Mouse (Mus musculus) left cerebral cortex, postnatal 10 days (tissue): ENCODE measurements around the gene Map7d1. TPM values are rescaled to one million over a fixed set of nuclear protein-coding genes. Genes with fewer than 3 reads are reported as not detected.
A peak's percentile ranks its signal among the peaks of the same experiment; 100 is the strongest.

ENCODE experiments used
- DNase-seq, 2 experiments: peaks; one replicate each; pipeline ENCODE4 v3.0.0; 2021 to 2022; ENCODE audit warnings: low spot score in 2 of 2, mixed read lengths in 1 of 2; ENCODE audit errors: extremely low spot score in 1 of 2
- intact Hi-C: fragments of 180-260 bp; cut with DNase I; formaldehyde crosslinking; loops from one replicate; pipeline ENCODE4 v1.15.1; 2025
- total RNA-seq, 2 experiments: library from RNA; stranded (reverse); gene quantifications; 2 replicates each; pipeline ENCODE4 v1.2.3; 2021

Gene Map7d1
- 100 to 1,000 TPM; 218 to 226 TPM for total RNA-seq

DNA sequence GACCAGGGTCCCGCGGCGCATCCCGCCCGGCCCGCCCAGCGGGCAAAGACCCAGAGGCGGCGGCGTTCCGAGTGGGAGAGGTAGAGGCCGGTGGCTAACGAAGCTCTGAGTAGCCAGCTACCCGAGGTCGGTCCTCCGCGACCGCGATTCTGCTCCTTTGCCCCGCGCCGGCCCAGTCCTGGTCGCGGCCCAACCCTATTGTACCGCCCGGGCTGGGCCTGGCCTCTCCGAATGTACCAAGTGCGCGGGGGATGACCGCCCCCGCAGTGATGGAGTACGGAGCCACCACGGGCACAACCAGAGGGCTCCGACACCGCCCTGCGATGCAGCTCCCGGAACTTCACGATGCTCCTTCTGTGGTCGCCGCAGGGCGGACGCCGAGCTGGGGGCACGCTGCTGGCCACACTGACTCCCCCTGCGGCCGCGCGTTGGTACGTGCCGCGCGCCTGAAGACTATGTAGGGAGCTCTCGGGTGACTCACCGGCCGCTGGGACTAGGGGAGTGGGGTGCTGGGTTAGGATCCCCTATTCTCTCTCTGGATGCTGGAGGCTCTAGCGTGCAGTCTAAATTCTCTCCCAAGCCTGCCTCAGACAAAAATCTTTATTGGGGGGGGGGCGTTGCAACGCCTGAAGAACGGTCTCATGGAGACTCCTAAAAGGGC, at the start of gene Map7d1:
TSS of gene Map7d1 (minus strand) at position 213 of the 661 bp plus-strand sequence.
- peak; percentile 79 to 91 for DNase-seq

DNA sequence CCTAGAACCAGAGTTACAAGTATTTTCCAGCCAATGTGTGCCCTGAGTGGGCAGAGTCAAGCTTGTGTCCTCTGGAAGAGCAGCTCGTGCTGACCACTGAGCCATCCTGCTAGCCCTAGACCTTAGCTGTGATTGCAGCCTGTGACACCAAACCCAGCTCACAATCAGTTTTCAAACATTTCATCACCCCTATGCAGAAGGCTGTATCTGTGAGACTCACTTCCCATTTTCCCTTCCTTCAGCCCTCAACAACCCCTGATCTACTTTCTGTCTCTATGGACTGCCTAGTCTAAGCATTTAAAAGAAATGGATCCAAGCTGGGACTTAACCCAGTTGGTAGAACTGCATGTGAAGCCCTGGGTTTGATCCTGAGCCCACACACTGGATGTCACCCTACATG, 49.3 kb upstream of the Map7d1 start:
- intact Hi-C loops = no loop called here
- DNase-seq = no peak

More for the DNA sequence above, at the start of gene Map7d1:
- intact Hi-C loops = no loop called here

DNA sequence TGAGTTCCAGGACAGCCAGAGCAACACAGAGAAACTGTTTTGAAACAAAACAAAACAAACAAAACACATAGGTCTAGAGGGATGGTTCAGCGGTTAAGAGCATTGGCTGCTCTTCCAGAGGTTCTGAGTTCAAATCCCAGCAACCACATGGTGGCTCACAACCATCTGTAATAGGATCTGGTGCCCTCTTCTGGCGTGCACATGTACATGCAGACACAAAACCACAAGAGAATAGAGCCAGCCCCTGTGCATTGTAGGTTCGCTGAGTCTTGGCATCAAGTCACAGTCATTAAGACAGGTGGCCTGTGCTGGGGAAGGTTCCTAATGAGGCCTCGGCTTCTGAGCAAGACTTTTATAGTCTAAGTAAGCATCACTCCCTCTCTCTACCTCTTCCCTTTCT, 47.7 kb upstream of the Map7d1 start:
- intact Hi-C loops = no loop called here

DNA sequence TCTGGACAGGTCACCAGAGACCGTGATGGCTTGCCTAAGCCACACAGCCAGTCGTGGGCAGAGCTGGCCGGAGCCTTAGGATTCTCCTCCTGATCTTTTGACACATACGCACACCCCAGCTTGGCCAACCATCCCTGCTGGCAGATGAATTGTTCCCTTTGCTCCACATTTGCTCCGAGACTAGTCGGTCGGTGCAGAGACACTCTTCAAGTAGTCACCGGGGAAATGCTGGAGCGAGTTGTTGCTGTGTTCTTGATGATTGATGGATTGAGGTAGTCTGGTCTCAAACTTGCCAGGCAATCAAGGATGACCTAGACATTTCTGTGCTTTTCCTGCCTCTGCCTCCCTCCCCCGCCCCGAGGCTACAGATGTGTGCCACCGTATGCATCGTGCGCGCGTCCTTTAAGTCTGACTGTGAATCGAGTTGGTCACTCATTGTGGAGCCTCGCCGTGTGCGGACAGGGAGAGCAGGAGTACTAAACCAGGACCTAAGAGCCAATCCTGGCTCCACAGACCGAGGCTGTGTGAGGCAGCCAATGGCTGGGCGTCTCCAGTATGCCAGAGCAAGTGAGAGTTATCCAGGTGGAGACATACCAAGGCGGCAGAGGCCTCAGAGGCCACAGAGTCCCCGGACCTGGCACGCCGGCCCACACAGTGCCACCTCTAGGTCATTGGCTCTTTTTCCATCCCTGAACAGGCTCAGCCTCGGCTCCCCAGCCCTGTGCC, 45.6 kb upstream of the Map7d1 start:
- no peak for DNase-seq
- intact Hi-C loops = no loop called here

More for the DNA sequence above, 47.7 kb upstream of the Map7d1 start:
- DNase-seq = no peak

DNA sequence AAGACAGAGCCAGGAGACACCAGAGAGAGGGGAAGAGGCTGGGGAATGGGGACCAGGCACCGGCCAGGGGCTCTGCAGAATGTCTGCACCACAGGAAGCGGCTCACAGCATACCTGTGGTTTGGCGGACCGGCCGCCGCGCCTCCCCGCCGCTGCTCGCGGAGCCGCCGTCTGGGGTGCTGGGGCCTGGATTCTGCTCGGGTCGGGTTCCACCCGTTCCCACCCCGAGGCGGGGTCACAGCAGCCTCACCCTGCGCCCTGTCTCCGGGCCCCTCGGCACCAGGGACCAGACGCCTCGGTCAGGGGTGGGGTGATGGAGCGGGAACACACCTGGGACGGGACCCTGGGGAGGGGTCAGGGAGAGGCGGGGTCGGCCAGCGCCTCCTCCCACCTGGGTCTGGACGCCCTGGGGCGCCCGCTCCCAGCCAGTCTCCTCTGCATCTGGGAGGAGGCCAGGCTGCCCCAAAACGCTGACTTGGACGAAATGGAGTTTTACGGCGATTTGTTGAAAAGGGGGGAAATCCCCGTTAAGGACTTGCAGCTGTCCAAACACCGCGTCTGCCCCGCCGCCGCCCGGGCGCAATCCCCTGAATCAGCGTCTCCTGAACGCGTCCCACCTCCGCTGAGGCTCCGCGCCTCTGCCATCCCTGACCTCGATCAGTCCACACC, 44.9 kb upstream of the Map7d1 start:
- intact Hi-C loops = no loop called here
- DNase-seq = no peak

DNA sequence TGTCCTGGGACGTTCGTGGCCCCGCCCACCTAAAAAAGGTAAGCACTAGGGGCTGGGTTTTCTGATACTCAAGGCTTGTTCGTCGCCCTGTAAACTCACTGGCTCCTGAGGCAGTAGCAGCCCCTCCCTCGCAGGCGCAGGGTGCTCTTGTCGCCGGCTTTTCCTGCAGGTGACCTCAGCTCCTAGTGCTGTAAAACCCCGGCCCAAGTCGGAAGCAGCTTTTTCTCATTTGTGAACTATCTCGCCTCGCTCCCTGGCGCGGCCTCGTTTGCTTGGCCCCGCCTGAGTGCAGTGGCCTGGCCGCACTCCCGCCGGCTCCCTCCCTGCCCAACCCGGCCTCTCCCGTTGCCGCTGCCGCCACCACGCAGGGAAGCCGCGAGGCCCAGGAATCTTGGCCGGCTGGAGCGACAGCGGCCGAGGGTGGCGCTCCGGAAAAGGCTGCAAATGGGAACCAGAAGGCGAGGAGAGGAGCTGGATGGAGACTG, 40.5 kb upstream of the Map7d1 start:
- DNase-seq = peak in 1 of 2 experiments; percentile 77
- intact Hi-C loops = no loop called here

DNA sequence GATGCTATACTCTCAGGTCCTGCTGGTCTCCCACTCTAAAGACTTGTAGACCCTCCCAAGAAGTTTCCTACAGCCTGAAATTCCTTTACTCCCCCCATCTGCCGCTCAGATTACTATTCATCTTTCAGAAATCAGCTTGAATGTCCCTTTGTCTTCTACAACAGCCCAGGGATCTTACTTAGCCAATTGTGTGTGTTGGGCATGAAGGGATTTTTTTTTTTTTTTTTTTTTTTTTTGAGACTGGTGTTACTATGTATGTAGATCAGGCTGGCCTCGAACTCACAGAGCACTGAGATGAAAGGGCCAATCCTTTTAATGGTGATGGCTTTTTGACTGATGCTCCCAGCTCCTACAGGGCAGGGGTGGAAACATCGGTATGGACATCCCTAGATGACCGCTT, 39.8 kb upstream of the Map7d1 start:
- intact Hi-C loops = no loop called here
- DNase-seq = no peak

DNA sequence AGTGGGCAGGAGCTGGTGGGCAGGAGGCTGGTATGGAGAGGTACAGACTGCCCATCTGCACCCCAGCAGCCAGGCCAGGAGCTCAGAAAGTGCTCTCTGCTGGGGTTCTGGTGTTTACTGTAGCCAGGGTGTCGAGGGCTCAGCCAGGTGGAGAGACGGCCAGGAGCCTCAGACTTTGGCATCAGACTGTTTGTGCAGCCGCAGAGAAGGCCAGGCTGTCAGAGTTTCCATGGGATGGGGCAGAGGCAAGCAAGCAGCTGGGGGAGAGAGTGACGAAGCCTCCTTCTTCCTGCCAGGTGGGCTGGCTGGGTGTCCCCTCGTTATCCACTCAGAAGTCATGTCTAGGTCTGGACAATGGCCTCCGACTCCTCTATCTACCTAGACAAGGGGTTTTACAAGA, 39.0 kb upstream of the Map7d1 start:
- no peak for DNase-seq
- intact Hi-C loops = no loop called here

DNA sequence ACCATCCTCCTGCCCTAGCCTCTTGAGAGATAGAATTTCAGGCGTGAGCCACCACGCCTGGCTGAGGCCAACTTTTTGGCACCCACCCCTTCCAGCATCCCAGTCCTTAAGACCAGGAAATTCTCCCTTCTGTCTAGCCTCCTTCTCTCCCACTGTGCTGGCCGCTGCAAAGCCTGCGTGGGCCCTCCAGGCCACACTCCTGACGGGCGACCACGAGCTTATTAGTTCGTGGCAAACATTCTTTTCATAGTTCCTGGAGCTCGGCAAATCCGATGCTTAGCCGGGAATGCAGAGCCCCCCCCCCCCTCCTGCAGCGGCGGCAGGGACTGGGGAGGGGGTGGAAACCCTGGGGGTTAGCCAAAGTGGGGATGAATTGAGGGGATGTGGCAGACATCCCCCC, 35.1 kb upstream of the Map7d1 start:
- intact Hi-C loops = no loop called here
- DNase-seq = no peak

DNA sequence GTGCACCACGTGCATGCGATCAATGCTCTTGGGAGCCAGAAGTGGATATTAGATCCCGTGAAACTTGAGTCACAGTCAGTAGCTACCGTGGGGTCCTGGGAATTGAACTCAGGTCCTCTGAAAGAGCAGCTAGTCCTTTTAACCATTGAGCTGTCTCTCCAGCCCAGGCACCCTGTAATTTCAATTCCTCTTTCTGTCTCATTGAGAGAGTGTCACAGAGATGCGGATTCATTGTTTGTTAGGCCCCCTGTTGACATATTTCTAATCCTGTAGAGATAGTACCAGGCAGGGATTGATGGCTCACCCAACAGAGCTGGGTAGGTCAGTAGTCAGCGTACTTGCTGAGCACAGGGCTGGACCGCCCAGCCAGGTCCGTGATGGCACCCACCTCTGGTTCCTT, 34.2 kb upstream of the Map7d1 start:
- intact Hi-C loops = no loop called here

DNA sequence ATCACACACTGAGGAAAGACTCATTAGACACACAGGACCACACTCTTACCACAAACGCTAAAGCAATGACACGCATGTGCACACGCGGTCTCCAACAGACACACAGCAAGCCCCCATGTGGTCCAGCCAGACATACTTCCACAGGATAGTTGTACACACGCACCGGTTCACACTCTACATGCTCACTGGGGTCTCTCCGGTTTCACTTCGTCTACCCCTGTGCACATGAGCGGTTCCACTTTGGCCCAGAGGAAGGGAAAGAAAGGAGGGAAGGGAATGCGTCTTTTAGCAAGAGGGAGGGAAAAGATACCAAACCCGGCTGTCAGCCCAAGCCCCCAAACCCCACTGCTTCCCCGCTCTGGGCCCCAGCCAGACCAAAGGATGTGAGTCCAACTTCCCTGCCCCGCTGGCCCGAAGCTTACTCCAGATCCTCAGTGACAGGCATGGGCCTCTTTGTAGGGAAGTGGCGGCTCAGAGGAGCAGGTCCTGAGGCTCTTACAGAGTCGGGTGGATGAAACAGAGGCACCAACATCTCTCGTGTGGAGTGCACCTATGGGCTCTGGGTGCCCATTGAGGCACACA, 32.0 kb upstream of the Map7d1 start:
- DNase-seq = no peak
- intact Hi-C loops = no loop called here

More for the DNA sequence above, 34.2 kb upstream of the Map7d1 start:
- DNase-seq = no peak

DNA sequence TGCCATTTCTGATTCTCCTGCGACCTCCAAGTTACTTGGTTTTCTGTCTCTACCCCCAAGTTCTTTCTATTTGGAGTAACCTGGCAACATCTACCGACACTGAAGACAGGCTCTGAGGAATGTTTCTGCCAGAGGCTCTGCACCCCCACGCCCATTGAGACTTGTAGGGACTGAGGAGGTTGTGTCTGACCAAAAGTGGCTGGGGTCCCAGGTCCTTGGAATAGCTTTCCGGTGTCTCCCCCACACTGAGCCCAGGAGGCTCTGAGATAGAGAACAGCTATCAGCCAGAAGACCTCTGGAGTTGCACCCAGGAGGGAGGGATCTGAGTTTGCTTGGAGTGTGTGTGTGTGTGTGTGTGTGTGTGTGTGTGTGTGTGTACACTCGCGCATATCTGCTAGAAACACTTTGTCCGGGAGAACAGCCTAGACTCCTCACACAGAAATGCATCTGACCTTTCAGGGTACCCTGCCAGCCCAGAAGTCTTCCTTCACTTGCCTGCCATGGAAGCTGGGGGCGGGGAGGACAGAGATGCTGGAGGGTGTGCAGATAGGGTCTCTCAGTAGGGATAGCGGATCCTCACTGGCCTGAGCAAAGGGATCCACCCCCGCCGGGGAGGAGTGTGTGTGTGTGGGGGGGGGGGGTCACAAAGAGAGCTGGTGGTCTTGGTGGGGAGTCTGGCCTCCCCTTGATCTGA, 31.3 kb upstream of the Map7d1 start:
- intact Hi-C loops = no loop called here
- DNase-seq = no peak

DNA sequence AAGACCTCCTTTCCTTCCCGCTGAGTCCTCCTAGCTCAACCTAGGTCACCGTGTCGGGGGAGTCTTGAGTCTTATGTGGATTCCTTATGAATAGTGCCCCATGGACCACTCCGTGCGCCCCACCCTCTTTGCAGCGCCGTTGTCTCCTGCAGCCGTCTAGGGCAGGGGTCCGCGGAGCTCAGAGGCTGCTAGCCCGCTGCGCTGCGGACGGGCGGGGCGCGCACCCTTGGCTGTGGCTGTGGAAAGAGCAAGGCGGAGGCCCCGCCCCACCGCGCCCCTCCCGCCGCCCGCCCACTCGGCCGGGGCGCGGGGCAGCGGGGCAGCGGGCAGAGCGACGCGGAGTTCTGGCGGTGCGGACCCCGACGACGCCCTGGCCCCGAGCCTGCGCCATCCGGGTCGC, 30.3 kb upstream of the Map7d1 start, which contains the start of gene Col8a2:
TSS of gene Col8a2 (plus strand) at position 302 of the 400 bp plus-strand sequence.
- no peak for DNase-seq

DNA sequence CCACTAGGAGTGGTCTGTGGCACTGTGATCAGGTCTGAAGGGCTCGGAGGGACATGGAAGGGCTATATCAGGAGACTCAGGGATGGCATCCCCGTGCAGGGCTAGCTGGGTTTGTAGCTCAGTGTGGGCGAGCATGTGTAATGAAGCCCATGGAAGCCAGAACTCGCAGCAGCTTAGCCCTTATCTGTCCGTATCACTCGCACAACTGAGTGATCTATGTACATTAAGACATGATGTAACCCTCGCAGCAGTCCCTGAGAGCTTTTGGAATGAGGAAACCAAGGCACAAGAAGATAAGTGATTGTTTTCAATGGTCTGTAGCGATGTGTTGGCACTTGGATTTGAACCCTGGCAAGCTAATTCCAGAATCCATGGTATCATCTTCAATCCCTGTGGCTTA, 27.4 kb upstream of the Map7d1 start:
- DNase-seq = no peak
- intact Hi-C loops = no loop called here

More for the DNA sequence above, 30.3 kb upstream of the Map7d1 start, which contains the start of gene Col8a2:
- intact Hi-C loops = no loop called here

DNA sequence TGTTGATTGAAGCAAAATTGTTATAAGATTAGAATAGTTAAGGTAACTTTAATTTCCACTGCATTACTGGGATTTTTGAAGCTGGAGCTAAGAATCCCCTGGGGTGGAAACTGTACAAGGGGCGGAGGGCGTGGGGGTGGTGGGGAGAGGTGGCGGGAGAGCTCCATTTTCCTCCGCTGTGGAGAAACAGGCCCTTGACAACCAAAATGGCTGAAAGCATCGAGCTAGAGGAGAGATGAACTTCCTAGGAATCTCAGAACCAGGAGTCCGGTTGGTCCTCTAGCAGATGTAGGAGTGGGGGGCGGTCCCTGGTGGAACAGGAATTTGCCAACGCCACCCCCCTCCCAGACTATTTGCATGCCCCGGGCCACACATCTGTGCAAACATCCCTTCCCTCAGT, 25.6 kb upstream of the Map7d1 start:
- DNase-seq = no peak

DNA sequence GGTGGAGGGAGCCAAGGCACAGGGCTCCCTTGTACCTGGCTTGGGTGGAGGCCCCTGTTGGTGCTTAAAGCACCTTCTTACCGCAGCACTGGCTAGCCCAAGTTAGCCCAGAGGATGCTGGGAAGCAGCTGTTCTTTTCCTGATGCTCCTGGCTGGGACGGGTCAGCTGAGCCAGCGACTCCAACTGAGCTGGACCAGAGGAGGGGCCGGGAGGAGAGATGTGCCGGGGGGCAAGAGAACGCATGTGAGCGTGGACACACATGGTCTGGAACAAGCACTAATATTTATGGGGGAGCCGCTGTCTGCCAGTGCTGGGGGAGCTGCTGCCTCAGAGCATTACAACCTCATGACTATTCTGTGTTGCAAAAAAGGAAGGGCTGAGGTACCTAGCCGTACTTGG, 22.8 kb upstream of the Map7d1 start:
- no peak for DNase-seq
- intact Hi-C loops = loop anchor here (5.0 kb wide), 1 partner anchor 33 kb away; no protein-coding TSS in a partner anchor

More for the DNA sequence above, 25.6 kb upstream of the Map7d1 start:
- intact Hi-C loops = no loop called here

DNA sequence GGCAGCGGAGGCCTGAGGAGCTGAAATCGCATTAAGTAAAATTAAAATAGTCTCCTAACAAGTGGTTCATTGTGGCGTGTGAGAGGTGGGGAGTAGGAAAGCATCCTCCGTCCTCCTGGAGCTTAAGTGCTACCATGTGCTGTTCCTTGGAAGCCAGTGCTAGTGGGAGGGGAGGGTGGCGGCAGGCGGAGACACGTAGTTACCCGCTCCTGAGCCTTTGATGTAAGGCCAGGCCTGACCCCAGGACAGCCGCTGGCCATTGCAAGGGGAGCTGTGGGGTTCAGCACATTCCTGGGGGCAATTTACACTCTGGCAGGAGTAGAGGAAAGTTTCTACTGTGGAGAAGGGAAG, 22.4 kb upstream of the Map7d1 start:
- DNase-seq = no peak
- intact Hi-C loops = loop anchor here (5.0 kb wide), 1 partner anchor 34 kb away; no protein-coding TSS in a partner anchor

DNA sequence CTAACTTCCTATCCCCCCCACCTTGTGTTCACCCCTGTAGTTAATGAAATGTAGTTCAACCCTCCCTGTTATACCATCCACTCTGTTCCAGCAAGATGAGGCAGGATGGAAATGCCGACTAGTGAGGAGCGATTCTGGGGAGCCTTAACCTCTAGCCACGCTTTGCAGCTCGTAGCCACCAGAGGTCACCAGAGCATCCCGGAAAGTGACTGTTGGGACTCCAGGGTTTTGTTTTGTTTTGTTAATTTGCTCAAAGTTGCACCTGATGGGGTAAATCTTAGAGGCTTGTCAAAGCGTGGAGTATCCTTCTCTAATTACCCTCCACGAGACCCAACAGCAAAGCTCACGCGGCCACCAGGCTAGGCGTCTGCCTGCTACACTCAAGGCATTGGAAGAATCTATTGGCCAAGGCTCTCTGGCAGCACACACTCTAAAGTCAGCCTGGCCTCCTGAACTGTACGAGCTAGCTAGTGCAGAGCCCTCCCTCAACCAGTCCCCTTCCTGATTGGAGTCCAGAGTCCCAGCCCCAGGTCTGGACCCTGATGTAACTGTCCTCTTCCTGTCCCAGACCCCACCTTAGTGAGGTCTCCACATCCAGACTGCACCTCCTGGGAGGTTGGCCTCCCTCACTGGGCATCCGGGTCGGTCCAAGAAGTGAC, 21.9 kb upstream of the Map7d1 start:
- peak in 1 of 2 experiments; percentile 56 for DNase-seq
- intact Hi-C loops = loop anchor here (5.0 kb wide), 1 partner anchor 34 kb away; no protein-coding TSS in a partner anchor
